Mouse (Mus musculus): ENCODE results near the gene Nf2. TPM values are rescaled to one million over a fixed set of nuclear protein-coding genes. Genes with fewer than 3 reads are reported as not detected.

Gene Nf2
- total and polyA plus RNA-seq, 3 experiments = 45.2 to 103 (median 50.7) TPM

- in situ Hi-C loops (cut with MboI; ENCODE audit: low pct_ligation_motif_present, low pct_unique_long_range_greater_than_20kb, low sequenced_read_pairs) (loop anchor here (25.0 kb wide), 2 partner anchors 391 to 566 kb away; partner anchors contain the start of genes Hormad2 and Lif), dilution Hi-C loops (cut with MboI; ENCODE audit: extremely low pct_ligation_motif_present, extremely low pct_unique_long_range_greater_than_20kb, low sequenced_read_pairs) (no loop called here)
- DNase-seq (ENCODE audit: extremely low read depth) = no peak
- Histone ChIP-seq H3K4me2 (ENCODE audit: insufficient read depth, low read depth, poor library complexity, severe bottlenecking) (no peak overlapping the region), H3K4me1 (ENCODE audit: control insufficient read depth in 1 of 2, insufficient read depth in 2 of 2) (peaks cover 19 to 85% of the 10 kb centered on the region in 2 experiments), H3K27me3 (replicated peaks) (no peaks in the 10 kb centered on the region), H3K27ac (ENCODE audit: insufficient read depth, low read depth) (no peak overlapping the region), H3K9me3 (replicated peaks; ENCODE audit: low read length) (no peaks in the 10 kb centered on the region), H3K4me3 (replicated peaks in 1 of 3; ENCODE audit: low read depth in 2 of 3, low read length in 2 of 3, poor library complexity in 1 of 3) (no peak overlapping the region), H3K9ac (ENCODE audit: insufficient read depth, low read depth) (no peak overlapping the region), H3K79me2 (replicated peaks; ENCODE audit: control insufficient read depth, extremely low read depth, insufficient read depth, poor library complexity, severe bottlenecking) (peaks cover 17% of the 10 kb centered on the region), H3K36me3 (replicated peaks in 1 of 2; ENCODE audit: control insufficient read depth in 1 of 2, insufficient read depth in 1 of 2, low read length in 1 of 2) (peaks cover 0 to 23% of the 10 kb centered on the region in 2 experiments)
- TF ChIP-seq CHD1 (IDR thresholded peaks at IDR 0.05; ENCODE audit: low read depth, low read length) (no peak), UBTF (IDR thresholded peaks at IDR 0.05; ENCODE audit: low read depth, low read length) (no peak), PAX5 (IDR thresholded peaks at IDR 0.05; ENCODE audit: low read length) (no peak), IRF4 (IDR thresholded peaks at IDR 0.05; ENCODE audit: low read depth, low read length) (no peak), ZKSCAN1 (IDR thresholded peaks at IDR 0.05; ENCODE audit: borderline replicate concordance, low read depth, low read length) (no peak), ZNF384 (IDR thresholded peaks at IDR 0.05; ENCODE audit: low read depth, low read length) (no peak), MAZ (IDR thresholded peaks at IDR 0.05; ENCODE audit: low read depth, low read length) (no peak), BHLHE40 (IDR thresholded peaks at IDR 0.05; ENCODE audit: low read depth, low read length) (no peak), KAT2A (IDR thresholded peaks at IDR 0.05; ENCODE audit: insufficient replicate concordance, low read length) (no peak), NELFE (IDR thresholded peaks at IDR 0.05; ENCODE audit: low read depth, low read length) (no peak), USF1 (IDR thresholded peaks at IDR 0.05; ENCODE audit: low read depth, low read length) (no peak), TCF12 (IDR thresholded peaks at IDR 0.05; ENCODE audit: low read depth, low read length) (no peak), CHD2 (IDR thresholded peaks at IDR 0.05; ENCODE audit: low read length) (no peak), MEF2A (IDR thresholded peaks at IDR 0.05; ENCODE audit: borderline replicate concordance, low read depth, low read length) (no peak), SIN3A (IDR thresholded peaks at IDR 0.05; ENCODE audit: low read length) (no peak), MXI1 (IDR thresholded peaks at IDR 0.05; ENCODE audit: low read depth, low read length) (no peak)
These were observed 21.4 kb downstream of the Nf2 start for GRCm38 (mm10) chr11:4827916-4828315.

GRCm38 (mm10) chr11:4827340-4827739 lies 22.0 kb downstream of the Nf2 start:
- Histone ChIP-seq H3K4me3 (replicated peaks in 1 of 3; ENCODE audit: low read depth in 2 of 3, low read length in 2 of 3, poor library complexity in 1 of 3) (no peak overlapping the region), H3K4me1 (ENCODE audit: control insufficient read depth in 1 of 2, insufficient read depth in 2 of 2) (peaks cover 21 to 85% of the 10 kb centered on the region in 2 experiments), H3K36me3 (replicated peaks in 1 of 2; ENCODE audit: control insufficient read depth in 1 of 2, insufficient read depth in 1 of 2, low read length in 1 of 2) (peaks cover 0 to 24% of the 10 kb centered on the region in 2 experiments), H3K27me3 (replicated peaks) (no peaks in the 10 kb centered on the region), H3K79me2 (replicated peaks; ENCODE audit: control insufficient read depth, extremely low read depth, insufficient read depth, poor library complexity, severe bottlenecking) (peaks cover 11% of the 10 kb centered on the region), H3K4me2 (ENCODE audit: insufficient read depth, low read depth, poor library complexity, severe bottlenecking) (no peak overlapping the region), H3K9me3 (replicated peaks; ENCODE audit: low read length) (no peaks in the 10 kb centered on the region), H3K27ac (ENCODE audit: insufficient read depth, low read depth) (no peak overlapping the region), H3K9ac (ENCODE audit: insufficient read depth, low read depth) (no peak overlapping the region)
- DNase-seq (ENCODE audit: extremely low read depth) = no peak
- no peak for TF ChIP-seq IRF4 (IDR thresholded peaks at IDR 0.05; ENCODE audit: low read depth, low read length)
- TF ChIP-seq PAX5 (IDR thresholded peaks at IDR 0.05; ENCODE audit: low read length) = no peak
- TF ChIP-seq POLR2A (IDR thresholded peaks at IDR 0.05; ENCODE audit: low read depth, low read length) = no peak
- TF ChIP-seq BHLHE40 (IDR thresholded peaks at IDR 0.05; ENCODE audit: low read depth, low read length) = no peak
- TF ChIP-seq MAX (IDR thresholded peaks at IDR 0.05; ENCODE audit: low read length) = no peak
- TF ChIP-seq UBTF (IDR thresholded peaks at IDR 0.05; ENCODE audit: low read depth, low read length) = no peak
- in situ Hi-C loops (cut with MboI; ENCODE audit: low pct_ligation_motif_present, low pct_unique_long_range_greater_than_20kb, low sequenced_read_pairs) = loop anchor here (25.0 kb wide), 2 partner anchors 390 to 565 kb away; partner anchors contain the start of genes Hormad2 and Lif
- dilution Hi-C loops (cut with MboI; ENCODE audit: extremely low pct_ligation_motif_present, extremely low pct_unique_long_range_greater_than_20kb, low sequenced_read_pairs) = no loop called here

All from CH12.LX (cell line).